Mouse (Mus musculus): ENCODE measurements around the gene Lrrc40. TPM values are rescaled to one million over a fixed set of nuclear protein-coding genes. Genes with fewer than 3 reads are reported as not detected.

Lrrc40 gene
- polyA plus RNA-seq, 1 experiment from 2014 or later: 48.1 TPM

GRCm38 (mm10) chr3:158038106-158038505 lies 1.6 kb downstream of the Lrrc40 start:
- POLR2A ChIA-PET: no interaction called here
- no peak for TF ChIP-seq CTCF (IDR thresholded peaks at IDR 0.05)
- no peaks in the 10 kb centered on the region for H3K27me3 ChIP-seq
- in situ Hi-C loops (cut with MboI; ENCODE audit: low pct_unique_long_range_greater_than_20kb): no loop called here
- ATAC-seq: no peak
- CTCF ChIA-PET: interaction anchor here (0.9 to 1.1 kb wide), 2 partner anchors 14 to 161 kb away, joined by 4 read pairs; no protein-coding TSS in a partner anchor
- no peak for DNase-seq (ENCODE audit: low read depth, low spot score)

GRCm38 (mm10) chr3:158040755-158041154 lies 4.3 kb downstream of the Lrrc40 start:
- no peak for ATAC-seq
- no peak for TF ChIP-seq CTCF (IDR thresholded peaks at IDR 0.05)
- in situ Hi-C loops (cut with MboI; ENCODE audit: low pct_unique_long_range_greater_than_20kb): no loop called here

DNA sequence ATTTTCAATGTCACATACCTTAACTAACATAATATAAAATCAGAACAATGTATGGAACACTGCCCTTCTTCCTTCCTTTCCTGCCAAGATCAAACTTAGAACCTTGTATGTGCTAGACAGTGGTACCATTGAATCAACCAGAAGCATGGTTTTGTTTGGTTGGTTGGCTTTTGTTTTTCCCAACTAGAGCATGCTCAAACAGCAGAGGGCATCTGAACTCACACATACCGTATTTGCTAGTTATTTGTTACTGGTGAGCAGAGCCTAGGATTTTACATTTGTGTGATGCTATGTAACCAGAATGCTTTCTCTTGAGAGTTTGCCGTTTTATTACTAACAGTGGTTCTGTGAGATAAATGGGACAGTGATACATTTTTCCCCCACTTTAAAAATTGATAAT lies 13.0 kb downstream of the Lrrc40 start:
- in situ Hi-C loops (cut with MboI; ENCODE audit: low pct_unique_long_range_greater_than_20kb): no loop called here
- CTCF ChIA-PET: interaction anchor here (1.0 to 4.6 kb wide), 2 partner anchors 10 to 13 kb away, joined by 3 to 25 read pairs; no protein-coding TSS in a partner anchor
- ATAC-seq: no peak
- no peak for DNase-seq (ENCODE audit: low read depth, low spot score)
- POLR2A ChIA-PET: no interaction called here
- H3K27me3 ChIP-seq: no peaks in the 10 kb centered on the region
- TF ChIP-seq CTCF (IDR thresholded peaks at IDR 0.05): no peak

More at GRCm38 (mm10) chr3:158040755-158041154, 4.3 kb downstream of the Lrrc40 start:
- DNase-seq (ENCODE audit: low read depth, low spot score): no peak
- CTCF ChIA-PET: interaction anchor here (0.6 kb wide), 1 partner anchor 14 kb away, joined by 3 read pairs; no protein-coding TSS in a partner anchor
- POLR2A ChIA-PET: interaction anchor here (0.7 kb wide), 1 partner anchor 32 kb away, joined by 3 read pairs; no protein-coding TSS in a partner anchor
- no peaks in the 10 kb centered on the region for H3K27me3 ChIP-seq

- no peak for TF ChIP-seq CTCF (IDR thresholded peaks at IDR 0.05)
- ChIA-PET POLR2A (no interaction called here), CTCF (interaction anchor here (1.1 to 4.8 kb wide), 5 partner anchors 9 to 22 kb away, joined by 3 to 25 read pairs (median 6); no protein-coding TSS in a partner anchor)
- DNase-seq (ENCODE audit: low read depth, low spot score) (no peak), ATAC-seq (no peak)
- no peaks in the 10 kb centered on the region for H3K27me3 ChIP-seq
- in situ Hi-C loops (cut with MboI; ENCODE audit: low pct_unique_long_range_greater_than_20kb): no loop called here
Observed at GRCm38 (mm10) chr3:158060621-158061291, 24.3 kb downstream of the Lrrc40 start.

DNA sequence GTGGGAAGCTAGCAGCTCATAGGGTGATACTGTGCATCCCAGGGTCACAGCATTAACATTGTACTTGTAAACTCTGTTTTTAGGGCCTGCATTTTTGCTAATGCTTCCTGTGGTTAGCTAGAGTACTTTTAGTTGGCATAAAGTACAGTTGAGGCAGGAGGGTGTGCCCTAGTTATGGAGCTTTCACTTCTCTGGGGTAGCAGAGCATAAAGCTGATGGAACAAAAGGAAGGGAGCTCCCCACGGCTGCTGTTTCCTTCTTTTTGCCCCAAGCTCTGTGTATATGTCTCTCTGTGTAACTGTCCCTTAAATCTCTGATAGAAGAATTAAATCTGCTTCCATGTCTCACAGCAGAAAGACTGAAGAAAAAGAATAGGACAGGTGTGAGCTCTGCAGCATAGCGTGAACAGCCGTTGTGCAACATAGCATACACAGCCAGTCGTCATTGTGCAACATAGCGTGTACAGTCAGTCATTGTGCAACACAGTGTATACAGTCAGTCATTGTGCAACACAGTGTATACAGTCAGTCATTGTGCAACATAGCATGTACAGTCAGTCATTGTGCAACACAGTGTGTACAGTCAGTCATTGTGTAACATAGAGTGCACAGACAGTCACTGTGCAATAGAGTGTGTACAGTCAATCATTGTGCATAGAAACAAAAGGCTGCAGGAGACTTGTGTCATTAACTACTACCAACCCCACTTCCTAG lies 25.5 kb downstream of the Lrrc40 start:
- DNase-seq (ENCODE audit: low read depth, low spot score): no peak
- ChIA-PET CTCF (interaction anchor here (1.0 to 3.5 kb wide), 6 partner anchors 9 to 26 kb away, joined by 4 to 25 read pairs (median 5); partner anchors contain the start of genes Lrrc40 and Srsf11), POLR2A (no interaction called here)
- ATAC-seq: no peak
- TF ChIP-seq CTCF (IDR thresholded peaks at IDR 0.05): no peak
- no peaks in the 10 kb centered on the region for H3K27me3 ChIP-seq
- in situ Hi-C loops (cut with MboI; ENCODE audit: low pct_unique_long_range_greater_than_20kb): no loop called here

DNA sequence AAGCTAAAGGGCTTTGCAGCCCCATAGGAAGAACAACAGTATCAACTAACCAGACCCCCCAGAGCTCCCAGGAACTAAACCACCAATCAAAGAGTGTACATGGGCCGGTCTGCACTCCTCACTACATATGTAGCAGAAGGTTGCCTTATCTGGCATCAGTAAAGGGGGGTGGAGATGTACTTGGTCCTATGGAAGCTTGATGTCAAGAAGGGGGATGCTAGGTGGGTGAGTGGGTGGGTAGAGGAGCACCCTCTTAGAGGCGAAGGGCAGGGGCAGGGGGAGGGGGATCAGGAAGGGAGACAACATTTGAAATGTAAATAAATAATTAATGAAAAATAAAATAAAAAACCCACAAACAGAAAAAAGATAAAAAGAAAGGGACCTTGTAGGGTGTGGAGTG lies 28.8 kb downstream of the Lrrc40 start:
- TF ChIP-seq CTCF (IDR thresholded peaks at IDR 0.05): no peak
- in situ Hi-C loops (cut with MboI; ENCODE audit: low pct_unique_long_range_greater_than_20kb): no loop called here
- ChIA-PET CTCF (no interaction called here), POLR2A (no interaction called here)
- H3K27me3 ChIP-seq: no peaks in the 10 kb centered on the region
- DNase-seq (ENCODE audit: low read depth, low spot score) (no peak), ATAC-seq (no peak)

- no peak for DNase-seq (ENCODE audit: low read depth, low spot score)
- POLR2A ChIA-PET: no interaction called here
- CTCF ChIA-PET: interaction anchor here (0.7 to 2.9 kb wide), 3 partner anchors 11 to 24 kb away, joined by 3 to 11 read pairs (median 4); no protein-coding TSS in a partner anchor
- no peaks in the 10 kb centered on the region for H3K27me3 ChIP-seq
- ATAC-seq: peak; percentile 31
- TF ChIP-seq CTCF (IDR thresholded peaks at IDR 0.05): no peak
- in situ Hi-C loops (cut with MboI; ENCODE audit: low pct_unique_long_range_greater_than_20kb): no loop called here
Observed at GRCm38 (mm10) chr3:158067916-158068315, 31.5 kb downstream of the Lrrc40 start.

DNA sequence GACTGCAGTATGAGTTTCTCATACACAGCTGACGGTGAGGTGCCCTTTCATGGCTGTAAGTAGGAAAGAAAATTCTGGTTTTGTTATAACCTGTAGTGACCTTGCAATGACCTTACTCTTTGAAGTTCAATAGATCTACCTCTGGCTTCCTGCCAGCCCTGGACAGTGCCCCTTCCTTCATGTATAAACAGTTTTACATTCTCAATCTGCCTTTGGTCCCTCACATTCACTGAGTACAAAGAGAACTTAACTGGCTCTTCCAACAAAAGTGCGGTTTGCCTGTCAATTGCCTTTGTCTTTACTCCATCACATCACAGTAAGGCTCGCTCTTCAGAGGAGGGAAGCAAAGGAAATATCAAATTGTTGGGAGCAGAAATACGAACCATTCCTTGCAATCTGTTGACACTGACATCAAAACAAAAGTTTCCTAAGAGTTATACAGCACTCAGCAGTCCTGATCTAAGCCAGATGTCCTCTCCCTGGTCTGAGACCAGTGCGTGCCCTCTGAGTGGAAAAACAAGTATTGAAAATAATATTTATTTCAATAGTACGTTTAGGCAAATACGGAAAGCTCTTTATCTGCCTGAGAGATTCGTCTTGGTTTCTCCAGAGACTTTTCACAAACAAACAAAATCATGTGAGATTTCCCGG lies 32.3 kb downstream of the Lrrc40 start:
- no peak for TF ChIP-seq CTCF (IDR thresholded peaks at IDR 0.05)
- in situ Hi-C loops (cut with MboI; ENCODE audit: low pct_unique_long_range_greater_than_20kb): no loop called here
- ATAC-seq (no peak), DNase-seq (ENCODE audit: low read depth, low spot score) (no peak)
- H3K27me3 ChIP-seq: no peaks in the 10 kb centered on the region
- ChIA-PET POLR2A (no interaction called here), CTCF (interaction anchor here (1.0 to 2.9 kb wide), 2 partner anchors 10 to 12 kb away, joined by 3 to 11 read pairs; no protein-coding TSS in a partner anchor)

DNA sequence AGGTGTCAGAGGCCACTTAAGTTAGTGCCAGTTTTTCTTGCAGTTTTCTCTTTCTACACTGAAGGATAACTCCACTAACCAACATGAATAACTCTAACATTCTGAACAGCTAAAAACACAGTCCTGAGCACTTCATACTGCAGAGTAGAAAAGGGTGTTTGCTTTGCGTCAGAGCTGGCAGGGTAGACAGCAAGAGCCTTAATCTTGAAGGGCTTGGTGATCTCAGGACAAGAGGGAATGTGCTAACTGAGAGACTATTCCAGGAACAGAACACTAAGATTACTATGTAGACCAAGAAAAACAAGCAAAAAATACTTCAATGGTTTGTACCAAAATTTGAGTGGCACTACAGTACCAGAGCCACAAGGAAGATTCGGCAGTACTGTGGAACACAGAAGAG lies 38.5 kb downstream of the Lrrc40 start:
- in situ Hi-C loops (cut with MboI; ENCODE audit: low pct_unique_long_range_greater_than_20kb): loop anchor here (5.0 kb wide), 1 partner anchor 198 kb away; no protein-coding TSS in a partner anchor
- ATAC-seq (no peak), DNase-seq (ENCODE audit: low read depth, low spot score) (no peak)
- ChIA-PET POLR2A (no interaction called here), CTCF (interaction anchor here (1.6 to 2.7 kb wide), 3 partner anchors 8 to 198 kb away, joined by 3 to 9 read pairs (median 7); no protein-coding TSS in a partner anchor)
- no peak for TF ChIP-seq CTCF (IDR thresholded peaks at IDR 0.05)
- no peaks in the 10 kb centered on the region for H3K27me3 ChIP-seq

DNA sequence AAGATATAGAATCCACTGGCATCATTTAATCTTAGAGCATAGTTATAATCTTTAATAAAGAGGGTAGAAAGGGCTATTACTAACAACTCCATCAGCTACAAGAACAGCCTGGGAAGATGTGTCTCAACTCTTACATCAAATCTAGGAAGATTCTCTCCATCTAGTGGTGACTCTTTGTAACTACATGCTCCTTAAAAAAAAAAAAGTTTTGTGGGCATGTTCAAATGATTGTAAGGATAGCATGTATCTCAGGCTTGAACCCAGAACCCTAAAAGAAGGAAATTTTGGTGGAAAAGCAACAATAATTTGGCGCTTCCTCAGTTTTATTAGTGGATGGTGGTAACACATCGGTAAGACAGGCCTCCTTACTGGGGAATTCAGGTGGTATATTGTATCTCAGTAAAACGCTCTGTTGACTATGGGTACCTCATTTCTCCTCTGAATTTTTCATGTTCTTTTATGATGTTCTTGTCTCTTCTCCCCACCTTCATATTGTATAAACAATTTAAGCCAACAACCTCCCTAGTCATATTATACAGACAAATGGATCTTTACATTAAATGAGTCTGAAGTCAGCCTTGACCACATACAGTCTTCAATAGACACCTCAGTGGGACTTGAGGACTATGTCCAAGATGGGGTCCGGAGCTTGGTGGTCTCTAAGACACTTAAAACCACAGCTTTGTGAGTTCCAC lies 40.4 kb downstream of the Lrrc40 start:
- ATAC-seq (peak; percentile 33), DNase-seq (ENCODE audit: low read depth, low spot score) (no peak)
- in situ Hi-C loops (cut with MboI; ENCODE audit: low pct_unique_long_range_greater_than_20kb): loop anchor here (5.0 kb wide), 1 partner anchor 200 kb away; no protein-coding TSS in a partner anchor
- no peaks in the 10 kb centered on the region for H3K27me3 ChIP-seq
- ChIA-PET CTCF (interaction anchor here (0.7 to 3.2 kb wide), 16 partner anchors 10 to 200 kb away, joined by 3 to 15 read pairs (median 3); partner anchors contain the start of genes Lrrc40 and Srsf11), POLR2A (no interaction called here)
- TF ChIP-seq CTCF (IDR thresholded peaks at IDR 0.05): peak; percentile 65

Measured in Patski (cell line).